In genomic region chr12:112898351-112898750, GRCm38 (mm10) we compare ENCODE assay signal across 17 mouse cellular contexts. TPM values are rescaled to one million over a fixed set of nuclear protein-coding genes. Genes with fewer than 3 reads are reported as not detected.
DNase-seq lines count a peak whose midpoint lies in the region; ATAC-seq and TF ChIP-seq lines count a peak whose summit lies in the region.
"Had no signal": no experiment of that assay in that cellular context is flagged by ENCODE, and none has a peak within 500 bp of the region (broad histone marks: within the 10 kb centered on the region; RNA-seq: fewer than 3 reads in every experiment).

No protein-coding gene starts in this region.

- H3K27me3 ChIP-seq in heart, embryonic 10.5 days (ENCODE audit: insufficient read depth, poor library complexity, severe bottlenecking) = peaks cover 36% of the 10 kb centered on the region
- peaks cover 11% of the 10 kb centered on the region for H3K27me3 ChIP-seq in kidney, embryonic 16.5 days (ENCODE audit: insufficient read depth, low read length)
- 0 out of 2 replicates have a peak, but pooled peaks cover 4% of the 10 kb centered on the region for H3K27me3 ChIP-seq in neural tube, embryonic 12.5 days (replicated peaks)
- no peaks in the 10 kb centered on the region for H3K27me3 ChIP-seq in stomach, postnatal 0 days (ENCODE audit: control insufficient read depth, insufficient read depth, low read length)
- H3K27me3 ChIP-seq: midbrain, embryonic 15.5 days; stomach, embryonic 15.5 days had no signal

- TF ChIP-seq EP300 in stomach, postnatal 0 days (optimal IDR thresholded peaks at IDR 0.05) = no peak

- ATAC-seq in kidney, embryonic 16.5 days (ENCODE audit: low FRiP score, low TSS enrichment) = no peak
- no peak for ATAC-seq in neural tube, embryonic 12.5 days (ENCODE audit: low FRiP score, low read depth)
- no peak for ATAC-seq in stomach, postnatal 0 days (ENCODE audit: low FRiP score, low TSS enrichment)

- intact Hi-C loops in heart, postnatal 14 days (cut with DNase I) = no loop called here

- no peaks in the 10 kb centered on the region for H3K36me3 ChIP-seq in heart, embryonic 10.5 days
- no peaks in the 10 kb centered on the region for H3K36me3 ChIP-seq in kidney, embryonic 16.5 days (ENCODE audit: insufficient read depth, low read length)
- H3K36me3 ChIP-seq in neural tube, embryonic 12.5 days = no peaks in the 10 kb centered on the region
- no peaks in the 10 kb centered on the region for H3K36me3 ChIP-seq in stomach, postnatal 0 days (ENCODE audit: control insufficient read depth, insufficient read depth, low read length)
- H3K36me3 ChIP-seq: forebrain, embryonic 10.5 days; midbrain, embryonic 15.5 days; stomach, embryonic 15.5 days had no signal

- 74% methylated on average over 12 of the region's 12 CpGs for WGBS in heart, embryonic 10.5 days
- WGBS in kidney, embryonic 16.5 days = 45% methylated on average over 12 of the region's 12 CpGs
- 59% methylated on average over 12 of the region's 12 CpGs for WGBS in neural tube, embryonic 12.5 days
- WGBS in stomach, postnatal 0 days = 56% methylated on average over 12 of the region's 12 CpGs

- no peaks in the 10 kb centered on the region for H3K9me3 ChIP-seq in heart, embryonic 10.5 days
- H3K9me3 ChIP-seq in kidney, embryonic 16.5 days (ENCODE audit: low read length) = no peaks in the 10 kb centered on the region
- H3K9me3 ChIP-seq in neural tube, embryonic 12.5 days = no peaks in the 10 kb centered on the region
- no peaks in the 10 kb centered on the region for H3K9me3 ChIP-seq in stomach, postnatal 0 days (ENCODE audit: control insufficient read depth, low read length)
- H3K9me3 ChIP-seq: forebrain, embryonic 10.5 days; midbrain, embryonic 15.5 days; stomach, embryonic 15.5 days had no signal

- peak overlapping the region; percentile 33 for H3K4me2 ChIP-seq in kidney, embryonic 16.5 days (replicated peaks; ENCODE audit: low read depth, low read length)
- peak overlapping the region; percentile 45; the same call in 1 of the 2 replicates for H3K4me2 ChIP-seq in neural tube, embryonic 12.5 days (replicated peaks)
- no peak overlapping the region for H3K4me2 ChIP-seq in stomach, postnatal 0 days (replicated peaks; ENCODE audit: low read depth)

- DNase-seq in heart, embryonic 10.5 days (ENCODE audit: low spot score) = no peak
- no peak for DNase-seq in heart, postnatal 14 days
- DNase-seq in kidney, postnatal 14 days = no peak
- DNase-seq in neural tube, embryonic 10.5 days (ENCODE audit: extremely low spot score, low spot score) = no peak
- no peak for DNase-seq in stomach, postnatal 0 days (ENCODE audit: low spot score)
- no peak for DNase-seq in spleen, adult 12 weeks (ENCODE audit: low spot score)
- DNase-seq: cerebellum, adult 11-12 months; spleen, adult 18-20 months; thymus, postnatal 14 days had no signal

- no peak for TF ChIP-seq CTCF in stomach, postnatal 0 days (IDR thresholded peaks at IDR 0.05; ENCODE audit: low read depth)

- H3K27ac ChIP-seq in heart, embryonic 10.5 days = no peak overlapping the region
- no peak overlapping the region for H3K27ac ChIP-seq in kidney, embryonic 16.5 days (ENCODE audit: low read length)
- H3K27ac ChIP-seq in neural tube, embryonic 12.5 days = no peak overlapping the region
- H3K27ac ChIP-seq in stomach, postnatal 0 days (replicated peaks) = 0 out of 2 replicates have a peak overlapping the region, but pooled peaks have one; percentile 13
- H3K27ac ChIP-seq: midbrain, embryonic 15.5 days; stomach, embryonic 15.5 days had no signal

- H3K4me1 ChIP-seq in heart, embryonic 10.5 days = peaks cover 20% of the 10 kb centered on the region
- H3K4me1 ChIP-seq in kidney, embryonic 16.5 days (ENCODE audit: insufficient read depth, low read length) = peaks cover 8% of the 10 kb centered on the region
- peaks cover 9% of the 10 kb centered on the region for H3K4me1 ChIP-seq in neural tube, embryonic 12.5 days
- no peaks in the 10 kb centered on the region for H3K4me1 ChIP-seq in stomach, postnatal 0 days (replicated peaks; ENCODE audit: control insufficient read depth, insufficient read depth)

- no peak overlapping the region for H3K9ac ChIP-seq in kidney, embryonic 16.5 days (replicated peaks; ENCODE audit: low read length)
- H3K9ac ChIP-seq in neural tube, embryonic 12.5 days = no peak overlapping the region
- no peak overlapping the region for H3K9ac ChIP-seq in stomach, postnatal 0 days (ENCODE audit: low read length)
- H3K9ac ChIP-seq: lung, embryonic 14.5 days; stomach, embryonic 15.5 days had no signal

- peak overlapping the region; percentile 38; the same call in 1 of the 2 replicates for H3K4me3 ChIP-seq in heart, embryonic 10.5 days
- H3K4me3 ChIP-seq in kidney, embryonic 16.5 days (ENCODE audit: low read length) = no peak overlapping the region
- no peak overlapping the region for H3K4me3 ChIP-seq in neural tube, embryonic 12.5 days
- no peak overlapping the region for H3K4me3 ChIP-seq in stomach, postnatal 0 days (ENCODE audit: low read depth, low read length)
- H3K4me3 ChIP-seq: forebrain, embryonic 10.5 days; stomach, embryonic 15.5 days had no signal

RNA-seq across cellular contexts. Expression of gene Gpr132, which starts 30.3 kb away (rescaled TPM):
- 0.11 TPM in 1 of 2 replicates, not detected in the other for polyA plus RNA-seq in heart, embryonic 10.5 days (2016; fragmentation: Nextera tagmentation; extraction: Ambion mirVana)
- total RNA-seq in heart, postnatal 14 days (2021) = 1 to 10 TPM in 1 of 2 experiments, under 1 TPM in 1; 0.22 to 2.0 TPM
- 0.15 and 0.22 TPM in 2 replicates for polyA plus RNA-seq in kidney, embryonic 16.5 days (2015; fragmentation: Nextera tagmentation; extraction: Ambion mirVana)
- not detected in 2 replicates for polyA plus RNA-seq in neural tube, embryonic 12.5 days (2016; fragmentation: Nextera tagmentation; extraction: Ambion mirVana)
- 0.10 and 0.11 TPM in 2 replicates for polyA plus RNA-seq in stomach, postnatal 0 days (2015; fragmentation: Nextera tagmentation; extraction: Ambion mirVana)
- total RNA-seq: left cerebral cortex, postnatal 25 days had no signal
- polyA plus RNA-seq: neural tube, embryonic 14.5 days had no signal

RNA-seq across cellular contexts. Expression of gene Jag2, which starts 31.2 kb away (rescaled TPM):
- 2.0 and 3.6 TPM in 2 replicates for polyA plus RNA-seq in heart, embryonic 10.5 days (2016; fragmentation: Nextera tagmentation; extraction: Ambion mirVana)
- total RNA-seq in heart, postnatal 14 days (2021) = 10 to 100 TPM; 32.1 to 32.4 TPM
- 2.2 and 2.5 TPM in 2 replicates for polyA plus RNA-seq in kidney, embryonic 16.5 days (2015; fragmentation: Nextera tagmentation; extraction: Ambion mirVana)
- polyA plus RNA-seq in neural tube, embryonic 12.5 days (2016; fragmentation: Nextera tagmentation; extraction: Ambion mirVana) = 9.7 and 10.5 TPM in 2 replicates
- 3.2 and 4.5 TPM in 2 replicates for polyA plus RNA-seq in stomach, postnatal 0 days (2015; fragmentation: Nextera tagmentation; extraction: Ambion mirVana)

RNA-seq across cellular contexts. Expression of gene Nudt14, which starts 43.6 kb away (rescaled TPM):
- polyA plus RNA-seq in heart, embryonic 10.5 days (2016; fragmentation: Nextera tagmentation; extraction: Ambion mirVana) = 48.6 and 65.5 TPM in 2 replicates
- 1 to 10 TPM; 8.3 to 8.6 TPM for total RNA-seq in heart, postnatal 14 days (2021)
- polyA plus RNA-seq in kidney, embryonic 16.5 days (2015; fragmentation: Nextera tagmentation; extraction: Ambion mirVana) = 99.1 and 104 TPM in 2 replicates
- 56.2 and 57.5 TPM in 2 replicates for polyA plus RNA-seq in neural tube, embryonic 12.5 days (2016; fragmentation: Nextera tagmentation; extraction: Ambion mirVana)
- polyA plus RNA-seq in stomach, postnatal 0 days (2015; fragmentation: Nextera tagmentation; extraction: Ambion mirVana) = 78.6 and 82.7 TPM in 2 replicates
